Mouse (Mus musculus) embryonic facial prominence, embryonic 15.5 days (tissue): ENCODE results near the gene Eml4. TPM values are rescaled to one million over a fixed set of nuclear protein-coding genes. Genes with fewer than 3 reads are reported as not detected.
A peak's percentile ranks its signal among the peaks of the same experiment; 100 is the strongest.

Source experiments
- ATAC-seq: fragments of 200-750 bp; cut with Nextera tagmentation; 2 replicates; pipeline ENCODE4 v1.8.0; 2017; ENCODE audit warnings: low read depth, moderate TSS enrichment; ENCODE audit not compliant: insufficient number of reproducible peaks, low FRiP score, low TSS enrichment
- H3K27ac ChIP-seq: fragments of 300-500 bp; sonication (generic); replicated peaks from 2 replicates; pipeline ENCODE4 v1.5.1; 2015; ENCODE audit warnings: mild to moderate bottlenecking, inconsistent platforms
- H3K27me3 ChIP-seq: fragments of 300-500 bp; sonication (generic); 2 replicates; pipeline ENCODE4 v1.6.1; 2015; ENCODE audit warnings: inconsistent platforms
- H3K36me3 ChIP-seq: fragments of 300-500 bp; sonication (generic); 2 replicates; pipeline ENCODE4 v1.6.1; 2015; ENCODE audit warnings: mild to moderate bottlenecking, inconsistent platforms
- H3K4me1 ChIP-seq: fragments of 300-500 bp; sonication (generic); 2 replicates; pipeline ENCODE4 v1.6.1; 2015; ENCODE audit warnings: inconsistent platforms
- H3K4me2 ChIP-seq: fragments of 300-500 bp; sonication (generic); replicated peaks from 2 replicates; pipeline ENCODE4 v1.6.1; 2015; ENCODE audit warnings: mild to moderate bottlenecking, inconsistent platforms
- H3K4me3 ChIP-seq: fragments of 300-500 bp; sonication (generic); replicated peaks from 2 replicates; pipeline ENCODE4 v1.5.1; 2015; ENCODE audit warnings: mild to moderate bottlenecking, inconsistent platforms
- H3K9ac ChIP-seq: fragments of 300-500 bp; sonication (generic); 2 replicates; pipeline ENCODE4 v1.6.1; 2015; ENCODE audit warnings: inconsistent platforms
- H3K9me3 ChIP-seq: fragments of 300-500 bp; sonication (generic); replicated peaks from 2 replicates; pipeline ENCODE4 v1.6.1; 2016; ENCODE audit warnings: inconsistent platforms
- WGBS: fragments of 180-500 bp; shearing (Covaris S2); methylation state at CpG from one replicate; pipeline ENCODE4 v1.1.7; 2015; 5-methylcytosine and 5-hydroxymethylcytosine counted together
- polyA plus RNA-seq: library from polyadenylated mRNA; unstranded; fragments of >200 nt; fragmentation: Nextera tagmentation; extraction: Ambion mirVana; gene quantifications from 2 replicates; pipeline ENCODE4 v1.2.1, GENCODE M21; 2015

Eml4 gene
- polyA plus RNA-seq, 1 experiment from 2014 or later: 33.2 TPM

DNA sequence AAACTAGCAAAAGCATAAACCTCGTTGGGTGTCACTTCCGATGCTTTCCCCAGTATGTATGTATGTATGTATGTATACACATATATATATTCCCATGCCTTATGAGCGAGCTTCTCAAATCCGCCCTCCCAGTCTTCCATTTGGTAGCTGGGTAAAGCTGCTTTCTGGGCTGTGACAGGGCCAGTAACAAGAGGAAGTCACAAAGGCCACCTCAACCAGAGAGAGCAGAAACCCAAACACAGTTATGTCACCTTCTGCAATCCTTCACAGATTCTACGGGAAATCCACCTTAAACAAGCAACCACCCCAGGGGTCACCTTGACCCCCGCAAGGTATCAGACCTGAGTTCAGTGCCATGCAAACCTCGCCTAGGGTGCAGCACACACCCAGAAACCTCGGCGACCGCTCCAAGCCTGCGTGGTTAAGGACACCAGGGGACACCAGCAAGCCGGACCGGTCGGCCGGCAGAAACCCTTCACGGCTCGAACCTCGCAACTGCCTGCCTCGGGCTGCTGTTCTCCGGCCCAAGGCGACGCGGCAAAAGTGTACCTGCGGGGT lies 163.0 kb downstream of the Eml4 start:
- Histone ChIP-seq H3K36me3 (no peaks in the 10 kb centered on the region), H3K27ac (peak overlapping the region; percentile 80), H3K4me1 (peaks cover 22% of the 10 kb centered on the region), H3K4me3 (peak overlapping the region; percentile 69), H3K27me3 (no peaks in the 10 kb centered on the region), H3K9me3 (no peaks in the 10 kb centered on the region), H3K9ac (peak overlapping the region; percentile 89), H3K4me2 (peak overlapping the region; percentile 55)
- WGBS: 2% methylated on average over 24 of the region's 24 CpGs
- ATAC-seq: peak; percentile 55; the same call in 1 of the 2 replicates

GRCm38 (mm10) chr17:83514213-83514701 lies 163.5 kb downstream of the Eml4 start:
- no peaks in the 10 kb centered on the region for H3K36me3 ChIP-seq
- peak overlapping the region; percentile 89 for H3K9ac ChIP-seq
- no peaks in the 10 kb centered on the region for H3K9me3 ChIP-seq
- H3K27me3 ChIP-seq: no peaks in the 10 kb centered on the region
- H3K4me3 ChIP-seq: peak overlapping the region; percentile 69
- under 1% methylated on average over 33 of the region's 33 CpGs for WGBS
- H3K4me2 ChIP-seq: peak overlapping the region; percentile 55
- H3K4me1 ChIP-seq: peaks cover 22% of the 10 kb centered on the region
- peak; percentile 97 for ATAC-seq
- H3K27ac ChIP-seq: peak overlapping the region; percentile 80

GRCm38 (mm10) chr17:83517280-83518015 lies 166.7 kb downstream of the Eml4 start, which contains the start of gene Cox7a2l:
Gene Cox7a2l, minus strand, starts transcription at chr17:83517330.
- Histone ChIP-seq H3K9me3 (no peaks in the 10 kb centered on the region), H3K4me2 (no peak within 1 kb of the TSS), H3K4me3 (no peak within 1 kb of the TSS), H3K27ac (no peak within 1 kb of the TSS), H3K4me1 (peaks cover 16% of the 10 kb centered on the region), H3K27me3 (no peaks in the 10 kb centered on the region), H3K9ac (no peak within 1 kb of the TSS), H3K36me3 (no peaks in the 10 kb centered on the region)
- ATAC-seq: no peak
- 87% methylated on average over 8 of the region's 8 CpGs for WGBS

GRCm38 (mm10) chr17:83521881-83522280 lies 171.2 kb downstream of the Eml4 start:
- H3K9ac ChIP-seq: no peak overlapping the region
- no peaks in the 10 kb centered on the region for H3K9me3 ChIP-seq
- no peak overlapping the region for H3K4me2 ChIP-seq
- ATAC-seq: no peak
- H3K4me1 ChIP-seq: peaks cover 11% of the 10 kb centered on the region; the same call in 1 of the 2 replicates
- no peak overlapping the region for H3K4me3 ChIP-seq
- WGBS: 88% methylated on average over 4 of the region's 4 CpGs
- no peaks in the 10 kb centered on the region for H3K36me3 ChIP-seq
- no peak overlapping the region for H3K27ac ChIP-seq
- H3K27me3 ChIP-seq: no peaks in the 10 kb centered on the region

DNA sequence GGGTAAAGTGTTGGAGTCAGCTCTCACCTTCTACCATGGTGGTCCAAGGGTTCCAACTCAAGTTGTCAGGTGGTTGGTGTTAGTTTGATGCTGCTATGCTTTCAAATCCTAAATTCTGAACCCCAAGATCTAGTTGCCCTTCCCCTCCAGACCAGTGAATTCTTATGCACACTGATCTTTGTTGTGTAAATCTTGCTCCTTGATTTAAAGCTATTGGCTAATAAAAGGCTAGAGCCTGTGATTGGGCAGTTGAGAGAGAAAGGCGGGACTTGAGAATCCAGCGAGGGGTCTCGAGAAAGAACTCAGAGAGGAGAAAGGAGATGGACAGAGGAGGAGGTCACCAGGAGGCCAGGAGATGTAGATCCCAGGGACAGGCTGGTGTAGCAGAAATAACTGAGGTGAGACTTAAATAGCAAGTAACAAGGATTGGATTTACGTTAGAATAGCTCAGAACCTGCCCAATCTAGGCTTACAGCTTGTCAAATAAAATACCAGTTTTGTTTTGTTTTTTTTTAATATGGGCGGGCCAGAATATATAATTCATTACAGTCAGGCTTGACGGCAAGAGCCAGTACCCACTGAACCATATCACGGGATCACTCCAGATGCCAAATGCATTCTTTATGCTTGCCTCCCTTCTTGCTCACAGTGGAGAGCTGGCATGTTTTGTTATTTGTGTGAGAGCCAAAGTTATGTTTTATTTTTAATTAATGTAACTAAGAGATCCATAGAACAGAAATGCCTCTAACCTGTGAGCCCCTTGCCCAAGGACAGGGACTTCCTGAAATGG lies 172.1 kb downstream of the Eml4 start:
- no peak overlapping the region for H3K27ac ChIP-seq
- ATAC-seq: no peak
- H3K4me1 ChIP-seq: peaks cover 20% of the 10 kb centered on the region
- H3K4me2 ChIP-seq: no peak overlapping the region
- H3K9ac ChIP-seq: no peak overlapping the region
- H3K9me3 ChIP-seq: no peaks in the 10 kb centered on the region
- H3K27me3 ChIP-seq: no peaks in the 10 kb centered on the region
- H3K4me3 ChIP-seq: no peak overlapping the region
- no peaks in the 10 kb centered on the region for H3K36me3 ChIP-seq
- 57% methylated on average over 7 of the region's 7 CpGs for WGBS

GRCm38 (mm10) chr17:83524753-83525152 lies 174.0 kb downstream of the Eml4 start:
- Histone ChIP-seq H3K27me3 (no peaks in the 10 kb centered on the region; the same call in 1 of the 2 replicates), H3K9me3 (no peaks in the 10 kb centered on the region), H3K4me2 (no peak overlapping the region), H3K4me3 (no peak overlapping the region), H3K27ac (no peak overlapping the region), H3K9ac (no peak overlapping the region), H3K36me3 (no peaks in the 10 kb centered on the region), H3K4me1 (peaks cover 21% of the 10 kb centered on the region)
- no peak for ATAC-seq
- WGBS: 51% methylated on average over 7 of the region's 7 CpGs

DNA sequence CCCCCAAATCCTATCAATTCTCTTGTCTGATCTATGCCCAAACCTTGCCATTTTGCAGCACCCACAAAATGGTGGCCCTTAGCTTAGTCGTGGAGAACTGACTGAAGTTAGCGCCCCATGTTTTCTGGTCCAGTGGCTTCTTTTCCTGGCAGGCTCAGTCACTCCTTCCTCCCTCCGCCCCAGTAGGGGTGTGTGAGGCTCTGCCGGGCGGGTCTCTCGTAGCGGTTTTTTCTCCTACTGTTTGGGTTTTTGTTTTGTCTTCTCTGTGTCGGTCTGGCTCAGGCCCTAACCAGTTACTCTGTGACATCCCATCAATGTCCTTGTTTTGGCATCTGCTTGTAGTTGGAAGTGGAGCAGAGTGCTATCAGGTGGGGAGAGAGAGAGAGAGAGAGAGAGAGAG lies 174.9 kb downstream of the Eml4 start:
- Histone ChIP-seq H3K9ac (no peak overlapping the region), H3K27ac (no peak overlapping the region), H3K9me3 (no peaks in the 10 kb centered on the region), H3K36me3 (no peaks in the 10 kb centered on the region), H3K4me3 (no peak overlapping the region), H3K27me3 (no peaks in the 10 kb centered on the region; the same call in 1 of the 2 replicates), H3K4me2 (no peak overlapping the region), H3K4me1 (peaks cover 21% of the 10 kb centered on the region)
- 17% methylated on average over 8 of the region's 8 CpGs for WGBS
- ATAC-seq: no peak

- no peak overlapping the region; the same call in 1 of the 2 replicates for H3K27ac ChIP-seq
These were observed 175.4 kb downstream of the Eml4 start for GRCm38 (mm10) chr17:83526091-83526561.

DNA sequence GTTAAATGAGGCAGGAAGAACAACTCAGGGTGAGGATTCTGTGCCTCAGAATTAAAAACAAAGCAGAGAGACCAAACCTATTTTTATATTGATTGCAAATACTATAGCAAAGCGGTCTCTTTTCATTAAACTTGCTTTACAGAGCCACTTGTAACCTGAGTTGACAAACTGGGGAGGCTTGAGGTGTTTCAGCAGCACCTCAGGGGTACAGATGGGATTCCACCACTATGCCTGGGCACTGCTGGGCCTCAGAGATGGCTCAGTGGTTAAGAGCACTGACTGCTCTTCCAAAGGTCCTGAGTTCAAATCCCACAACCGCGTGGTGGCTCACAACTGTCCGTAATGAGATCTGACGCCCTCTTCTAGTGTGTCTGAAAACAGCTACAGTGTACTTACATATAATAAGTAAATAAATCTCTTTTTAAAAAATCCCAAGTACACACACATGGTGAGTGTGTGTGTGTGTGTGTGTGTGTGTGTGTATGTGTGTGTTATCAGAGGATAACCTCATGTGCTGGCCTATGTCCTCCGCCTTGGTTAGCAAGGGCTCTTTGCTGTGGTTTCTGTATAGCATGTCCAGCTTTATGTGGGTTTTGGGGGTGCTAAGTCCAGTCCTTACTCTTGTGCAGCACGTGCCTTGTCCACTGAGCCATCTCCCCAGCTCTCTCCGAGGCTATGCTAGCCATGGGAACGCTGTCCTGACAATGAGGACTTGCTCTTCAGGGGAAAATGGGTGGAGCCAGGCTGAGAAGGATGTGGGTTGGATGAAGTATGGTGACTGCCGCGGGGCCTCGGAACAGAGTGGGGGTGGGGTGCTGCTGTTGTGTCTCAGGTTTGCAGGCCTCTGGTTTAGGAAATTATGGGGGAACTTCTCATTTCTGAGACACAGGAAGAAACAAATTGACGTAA lies 176.1 kb downstream of the Eml4 start:
- WGBS: 29% methylated on average over 13 of the region's 13 CpGs
- Histone ChIP-seq H3K4me2 (peak overlapping the region; percentile 40), H3K9ac (no peak overlapping the region), H3K4me1 (peaks cover 21% of the 10 kb centered on the region), H3K27ac (no peak overlapping the region), H3K4me3 (peak overlapping the region; percentile 18; the same call in 1 of the 2 replicates), H3K36me3 (no peaks in the 10 kb centered on the region), H3K27me3 (no peaks in the 10 kb centered on the region; the same call in 1 of the 2 replicates), H3K9me3 (no peaks in the 10 kb centered on the region)
- peak; percentile 73; the same call in 1 of the 2 replicates for ATAC-seq

More at GRCm38 (mm10) chr17:83526091-83526561, 175.4 kb downstream of the Eml4 start:
- no peaks in the 10 kb centered on the region for H3K36me3 ChIP-seq
- ATAC-seq: no peak
- peaks cover 21% of the 10 kb centered on the region for H3K4me1 ChIP-seq
- H3K9ac ChIP-seq: no peak overlapping the region
- no peaks in the 10 kb centered on the region for H3K9me3 ChIP-seq
- no peaks in the 10 kb centered on the region; the same call in 1 of the 2 replicates for H3K27me3 ChIP-seq
- WGBS: 19% methylated on average over 5 of the region's 5 CpGs
- no peak overlapping the region for H3K4me2 ChIP-seq
- H3K4me3 ChIP-seq: no peak overlapping the region

DNA sequence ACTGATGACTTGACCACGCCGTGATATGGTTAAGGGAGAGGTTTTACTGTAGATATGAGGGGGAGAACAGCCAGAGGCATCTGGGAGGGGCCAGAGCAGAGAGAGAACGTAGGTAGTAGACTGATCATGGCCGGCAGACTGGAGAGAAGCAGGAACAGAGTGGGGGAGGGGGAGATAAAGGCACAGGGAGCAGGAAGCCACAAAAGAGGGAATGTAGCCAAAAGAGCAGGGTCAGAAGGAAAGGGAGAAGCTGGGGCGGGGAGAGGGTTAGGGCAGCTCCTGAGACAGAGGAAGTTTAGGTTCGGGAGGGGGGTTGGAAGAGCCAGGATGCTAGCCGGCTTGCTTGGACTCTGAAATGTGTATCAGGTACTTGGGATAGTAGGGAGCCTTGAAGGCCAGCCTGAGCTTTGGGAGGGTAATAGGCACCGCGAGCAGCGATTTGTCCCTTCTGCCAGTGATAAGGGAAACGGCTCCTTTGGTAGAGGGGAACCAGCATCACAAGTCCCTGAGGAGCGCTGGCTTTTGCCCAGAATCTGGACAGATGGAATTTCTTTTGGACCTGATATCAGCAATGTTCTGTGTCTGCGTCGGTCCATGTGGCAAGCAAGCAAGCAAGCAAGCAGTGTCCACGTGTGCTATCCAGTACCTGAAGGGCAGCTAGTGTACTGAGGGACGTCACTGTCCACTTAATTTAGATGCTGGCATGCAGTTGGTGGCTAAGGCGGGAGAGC lies 177.1 kb downstream of the Eml4 start:
- Histone ChIP-seq H3K4me2 (peak overlapping the region; percentile 40), H3K4me3 (peak overlapping the region; percentile 18), H3K9me3 (no peaks in the 10 kb centered on the region), H3K9ac (no peak overlapping the region), H3K27me3 (no peaks in the 10 kb centered on the region; the same call in 1 of the 2 replicates), H3K27ac (no peak overlapping the region), H3K4me1 (peaks cover 21% of the 10 kb centered on the region), H3K36me3 (no peaks in the 10 kb centered on the region)
- WGBS: 25% methylated on average over 17 of the region's 17 CpGs
- peak; percentile 55 for ATAC-seq
